In the genomic region with DNA sequence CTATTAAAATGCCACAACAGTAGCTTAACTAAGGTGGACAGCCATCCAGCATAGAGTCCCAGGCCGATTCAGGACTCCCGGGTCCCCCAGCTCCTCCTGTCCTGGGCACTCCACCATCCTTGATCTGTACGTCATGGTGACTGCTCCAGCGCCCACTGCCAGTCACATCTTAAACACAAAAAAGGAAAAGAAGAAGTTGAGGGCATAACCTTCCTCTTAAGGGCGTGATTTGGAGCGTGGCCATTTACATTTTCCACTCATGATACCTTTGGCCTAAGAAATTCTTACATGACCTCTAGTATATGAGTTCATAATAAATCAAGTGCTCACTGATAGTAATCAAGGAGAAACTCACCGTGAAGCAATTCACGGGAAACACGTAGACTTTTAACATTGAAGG, we compare ENCODE assay signal across 16 mouse cellular contexts.
DNase-seq lines count a peak whose midpoint lies in the region; ATAC-seq lines count a peak whose summit lies in the region.
"Had no signal": no experiment of that assay in that cellular context is flagged by ENCODE, and none has a peak within 500 bp of the region (broad histone marks: within the 10 kb centered on the region; RNA-seq: fewer than 3 reads in every experiment).

No protein-coding gene starts in this region.

- ATAC-seq in hematopoietic stem cell, adult 5-6 weeks (replicated peaks in 1 of 2; ENCODE audit: insufficient read depth in 1 of 2, low FRiP score in 2 of 2, low TSS enrichment in 1 of 2, low read depth in 1 of 2, poor library complexity in 2 of 2, severe bottlenecking in 2 of 2) = peak; percentile 49 to 52; a peak in 3 of 4 replicates
- peak; percentile 24; the same call in 1 of the 2 replicates for ATAC-seq in neutrophil, adult 5-6 weeks (ENCODE audit: extremely low read depth, insufficient number of reproducible peaks, low FRiP score, poor library complexity, severe bottlenecking)
- ATAC-seq: activated CD4-positive, CD25-positive, alpha-beta regulatory T cell, adult 4 months; forebrain, embryonic 15.5 days had no signal

- intact Hi-C loops in heart, postnatal 25 days (cut with DNase I) = no loop called here

- peak; percentile 45 to 49 for DNase-seq in spleen, postnatal 36 days (ENCODE audit: low spot score in 2 of 2)
- DNase-seq in spleen, postnatal 4 days (ENCODE audit: low spot score in 2 of 2) = no peak
- DNase-seq in embryo, embryonic 9.5 days (ENCODE audit: extremely low spot score) = no peak
- no peak for DNase-seq in heart, postnatal 25 days (ENCODE audit: low spot score)
- DNase-seq in right cerebral cortex, postnatal 4 days = no peak
- DNase-seq: adrenal gland, postnatal 14 days; cerebellum, adult 18-20 months; cerebellum, adult 9-11 months; embryo, embryonic 11 days; gastrocnemius, postnatal 36 days; heart, adult 2 months; heart, postnatal 14 days had no signal

Comparison
In these comparisons a context has a peak if more than half of its experiments do, and no peak if none do; other contexts are left out.
1. DNase-seq: peak in spleen, postnatal 36 days (2 of 2); none in spleen, postnatal 4 days (0 of 2), embryo, embryonic 9.5 days (single experiment), heart, postnatal 25 days (single experiment) and right cerebral cortex, postnatal 4 days (single experiment).